Mouse (Mus musculus): ENCODE measurements at regions not wholly inside any gene's neighbourhood (a gene's known extent, or its start where the extent isn't known, plus 50 kb on each side); places are given as distances from the start of the nearest gene placed in this dataset.

DNA sequence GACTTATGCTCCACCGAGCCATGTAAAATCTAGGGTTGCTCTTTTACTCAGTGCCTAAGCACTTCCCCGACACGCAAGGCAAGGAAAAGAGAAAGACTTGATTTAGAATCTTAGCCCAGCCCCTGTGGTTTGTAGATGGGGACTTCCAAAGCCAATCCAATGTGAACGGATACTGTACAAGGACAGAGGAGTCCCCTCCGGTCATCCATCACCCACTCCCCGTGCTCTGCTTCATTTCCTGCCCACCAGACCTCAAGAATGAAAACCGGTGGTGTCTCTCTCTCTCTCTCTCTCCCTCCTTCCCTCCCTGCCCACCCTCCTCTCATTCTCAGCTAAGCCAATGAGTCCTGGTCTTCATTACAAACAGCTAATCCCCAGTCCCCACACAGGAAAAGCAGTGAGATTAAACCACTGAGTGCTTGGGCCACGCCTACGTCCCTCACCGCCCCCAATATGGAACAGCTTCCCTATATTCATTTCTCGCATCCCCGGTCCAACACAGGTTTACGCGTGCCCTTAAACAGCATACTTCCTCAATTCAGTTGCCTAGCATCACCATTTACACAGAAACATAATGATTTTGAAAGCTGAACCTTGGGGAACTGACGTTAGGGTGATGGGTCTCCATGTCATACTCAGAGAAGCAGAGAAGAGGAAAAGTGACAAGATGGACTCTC, 151.1 kb upstream of the Noct start:
- Histone ChIP-seq H3K4me1 (ENCODE audit: control insufficient read depth, insufficient read depth, low read length) (no peaks in the 10 kb centered on the region), H3K27ac (ENCODE audit: insufficient read depth, low read length) (no peak overlapping the region), H3K4me3 (ENCODE audit: insufficient read depth, low read length) (no peak overlapping the region)
- TF ChIP-seq CTCF (IDR thresholded peaks at IDR 0.05; ENCODE audit: extremely low read depth, insufficient read depth, low read length) = no peak

DNA sequence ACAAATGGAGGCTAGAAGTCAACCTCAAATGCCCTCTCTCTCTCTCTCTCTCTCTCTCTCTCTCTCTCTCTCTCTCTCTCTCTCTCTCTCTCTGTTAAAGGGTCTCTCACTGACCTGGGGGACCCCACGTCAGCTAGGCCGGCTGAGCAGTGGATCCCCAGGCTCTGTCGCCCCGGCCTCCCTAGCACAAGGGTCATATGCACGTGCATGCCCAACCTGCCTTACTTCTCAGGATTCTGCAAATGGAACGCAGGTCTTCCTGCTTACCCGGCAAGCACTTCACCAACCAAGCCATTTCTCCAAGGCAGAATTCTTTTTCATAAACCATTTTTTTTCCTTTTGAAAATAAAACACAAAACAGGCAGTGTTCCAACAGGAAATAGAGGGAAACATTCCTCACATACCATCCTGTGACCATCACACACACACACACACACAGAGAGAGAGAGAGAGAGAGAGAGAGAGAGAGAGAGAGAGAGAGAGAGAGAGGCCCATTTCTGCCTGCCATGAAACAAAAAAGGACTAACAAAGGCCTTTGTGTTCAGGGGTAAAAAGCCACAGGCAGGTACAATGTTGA, 150.4 kb upstream of the Noct start:
- Histone ChIP-seq H3K4me3 (ENCODE audit: insufficient read depth, low read length) (no peak overlapping the region), H3K27ac (ENCODE audit: insufficient read depth, low read length) (no peak overlapping the region), H3K4me1 (ENCODE audit: control insufficient read depth, insufficient read depth, low read length) (no peaks in the 10 kb centered on the region)
- TF ChIP-seq CTCF (IDR thresholded peaks at IDR 0.05; ENCODE audit: extremely low read depth, insufficient read depth, low read length) (no peak), POLR2A (IDR thresholded peaks at IDR 0.05; ENCODE audit: extremely low read depth, insufficient read depth, low read length) (no peak)

DNA sequence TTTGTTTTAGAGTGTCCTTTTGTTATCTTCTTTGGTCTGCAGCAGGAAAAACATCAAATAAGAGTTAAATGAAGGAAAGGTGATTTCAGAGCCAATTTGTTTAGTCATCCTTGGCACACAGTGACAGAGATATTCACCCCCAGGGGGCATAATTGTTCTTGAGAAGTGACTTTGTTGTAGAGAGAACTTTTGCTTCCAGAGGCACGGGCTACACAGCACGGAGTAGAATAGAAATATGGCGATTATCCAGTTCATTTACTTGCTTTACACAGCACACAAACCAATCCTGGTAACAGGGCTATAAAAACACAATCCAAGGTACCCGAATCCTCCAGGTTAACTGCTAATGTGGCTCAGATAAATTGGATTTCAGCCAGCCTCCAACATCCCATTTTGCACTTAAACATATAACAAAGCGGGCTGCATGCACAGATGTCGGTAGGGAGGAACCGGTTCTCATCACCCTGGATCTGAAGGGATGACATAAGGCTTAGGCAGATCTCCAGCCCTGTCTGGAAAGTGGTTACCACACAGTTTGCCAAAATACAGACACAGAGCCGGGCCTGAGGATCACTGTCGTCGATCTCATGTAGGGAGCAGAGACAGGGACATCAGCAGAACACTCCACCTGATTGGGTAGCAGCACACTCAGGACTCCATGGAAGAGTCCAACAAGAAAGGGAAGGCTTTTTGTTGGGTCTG, 148.9 kb upstream of the Noct start:
- Histone ChIP-seq H3K27ac (ENCODE audit: insufficient read depth, low read length) (no peak overlapping the region), H3K4me1 (ENCODE audit: control insufficient read depth, insufficient read depth, low read length) (no peaks in the 10 kb centered on the region), H3K4me3 (ENCODE audit: insufficient read depth, low read length) (no peak overlapping the region)
- TF ChIP-seq CTCF (IDR thresholded peaks at IDR 0.05; ENCODE audit: extremely low read depth, insufficient read depth, low read length) = no peak
- TF ChIP-seq POLR2A (IDR thresholded peaks at IDR 0.05; ENCODE audit: extremely low read depth, insufficient read depth, low read length) = no peak

DNA sequence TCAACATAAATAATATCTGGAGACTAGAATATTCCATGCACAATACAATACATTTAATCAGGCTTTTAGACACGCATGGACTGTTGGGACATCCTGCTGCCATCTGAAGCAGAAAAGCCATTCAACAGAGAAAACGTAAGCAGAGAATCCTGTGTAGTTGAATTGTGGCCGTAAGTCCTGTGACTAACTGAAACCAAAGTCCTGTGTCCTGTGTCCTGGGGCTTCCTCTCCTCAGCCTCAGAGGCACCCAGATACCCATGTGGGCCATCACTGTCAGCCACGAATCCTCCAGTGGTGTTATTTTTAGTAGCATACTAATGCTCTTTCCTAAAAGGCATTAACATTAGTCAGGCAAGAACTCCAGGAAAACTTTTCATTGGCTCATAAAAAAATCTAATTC, 145.8 kb upstream of the Noct start:
- H3K4me1 ChIP-seq (ENCODE audit: control insufficient read depth, insufficient read depth, low read length) = no peaks in the 10 kb centered on the region
- no peak overlapping the region for H3K27ac ChIP-seq (ENCODE audit: insufficient read depth, low read length)
- no peak overlapping the region for H3K4me3 ChIP-seq (ENCODE audit: insufficient read depth, low read length)
- TF ChIP-seq POLR2A (IDR thresholded peaks at IDR 0.05; ENCODE audit: extremely low read depth, insufficient read depth, low read length) (no peak), CTCF (IDR thresholded peaks at IDR 0.05; ENCODE audit: extremely low read depth, insufficient read depth, low read length) (no peak)

DNA sequence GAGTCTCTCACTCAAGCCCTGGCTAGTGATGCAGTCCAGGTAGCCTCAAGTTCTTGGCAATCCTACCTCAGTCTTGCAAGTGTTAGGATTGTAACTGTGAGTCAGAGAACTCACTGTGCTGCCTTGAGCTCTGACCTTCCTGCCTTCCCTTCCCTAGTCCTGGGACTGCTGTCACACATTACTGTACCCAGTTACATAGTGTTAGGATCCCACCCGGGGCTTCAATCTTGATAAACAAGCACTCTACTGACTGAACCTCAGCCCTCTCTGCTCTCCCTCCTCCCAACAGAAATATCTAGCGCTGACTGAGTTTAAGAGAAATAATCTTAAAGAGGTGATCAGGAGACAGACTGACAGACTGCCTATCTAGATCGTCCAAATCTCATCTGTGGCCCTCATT, 143.8 kb upstream of the Noct start:
- TF ChIP-seq CTCF (IDR thresholded peaks at IDR 0.05; ENCODE audit: extremely low read depth, insufficient read depth, low read length) = no peak
- Histone ChIP-seq H3K27ac (ENCODE audit: insufficient read depth, low read length) (no peak overlapping the region), H3K4me3 (ENCODE audit: insufficient read depth, low read length) (no peak overlapping the region), H3K4me1 (ENCODE audit: control insufficient read depth, insufficient read depth, low read length) (no peaks in the 10 kb centered on the region)

DNA sequence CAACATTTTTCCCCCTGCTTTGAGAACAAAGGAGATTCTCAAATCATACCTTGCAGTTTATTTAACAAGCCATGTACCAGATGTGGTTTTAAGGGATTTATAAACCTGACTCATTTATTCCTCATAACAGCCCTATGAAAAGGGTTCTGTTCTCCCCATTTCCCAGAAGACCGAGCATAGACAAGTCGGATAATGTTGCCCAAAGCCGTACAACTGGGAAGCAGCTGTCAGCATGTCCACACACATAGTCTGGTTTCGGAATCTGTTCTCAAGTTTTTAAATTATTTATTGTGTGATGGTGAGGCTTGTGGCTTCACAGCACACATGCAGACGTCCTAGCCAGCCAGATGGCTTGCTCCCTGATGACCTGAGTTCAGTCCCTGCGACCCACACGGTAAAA, 143.4 kb upstream of the Noct start:
- no peak for TF ChIP-seq CTCF (IDR thresholded peaks at IDR 0.05; ENCODE audit: extremely low read depth, insufficient read depth, low read length)
- TF ChIP-seq POLR2A (IDR thresholded peaks at IDR 0.05; ENCODE audit: extremely low read depth, insufficient read depth, low read length) = no peak
- no peaks in the 10 kb centered on the region for H3K4me1 ChIP-seq (ENCODE audit: control insufficient read depth, insufficient read depth, low read length)
- no peak overlapping the region for H3K4me3 ChIP-seq (ENCODE audit: insufficient read depth, low read length)
- H3K27ac ChIP-seq (ENCODE audit: insufficient read depth, low read length) = no peak overlapping the region

DNA sequence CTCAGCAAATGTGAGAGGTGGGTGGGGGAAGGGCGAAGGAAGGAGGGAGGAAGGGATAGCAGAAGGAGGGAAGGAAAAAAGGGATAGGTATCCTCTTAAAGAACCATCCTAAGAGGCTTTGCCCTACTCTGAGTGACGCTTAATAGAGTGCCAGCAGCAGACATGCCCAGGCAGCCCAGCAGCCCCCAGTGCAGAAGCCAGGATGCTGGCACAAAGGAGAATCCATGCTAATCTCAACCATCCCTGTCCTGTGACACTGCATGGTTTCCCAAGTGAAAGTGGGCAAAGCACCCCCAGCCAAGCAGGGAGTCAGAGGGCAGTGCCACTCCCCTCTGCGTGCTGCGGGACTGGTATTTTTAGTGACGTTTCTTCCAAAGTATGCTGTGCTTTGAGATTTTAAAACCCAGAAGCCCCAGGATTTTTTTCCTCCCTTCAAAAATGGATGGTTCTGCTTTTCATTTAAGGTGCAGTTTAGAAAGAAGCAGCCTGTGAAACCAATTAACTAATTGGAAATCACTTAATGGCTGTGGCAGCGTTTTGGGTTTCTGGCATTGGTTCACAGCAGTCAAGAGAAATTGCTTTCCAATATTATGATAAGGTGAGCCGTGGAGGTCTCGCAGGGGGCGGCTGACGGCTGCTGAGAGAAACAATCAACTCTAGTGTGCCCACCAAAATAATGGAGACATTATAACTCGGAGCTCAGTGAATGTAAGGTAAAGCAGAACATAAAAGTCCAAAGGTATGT, 141.2 kb upstream of the Noct start:
- no peak overlapping the region for H3K4me3 ChIP-seq (ENCODE audit: insufficient read depth, low read length)
- no peak for TF ChIP-seq POLR2A (IDR thresholded peaks at IDR 0.05; ENCODE audit: extremely low read depth, insufficient read depth, low read length)
- TF ChIP-seq CTCF (IDR thresholded peaks at IDR 0.05; ENCODE audit: extremely low read depth, insufficient read depth, low read length) = no peak
- no peak overlapping the region for H3K27ac ChIP-seq (ENCODE audit: insufficient read depth, low read length)
- H3K4me1 ChIP-seq (ENCODE audit: control insufficient read depth, insufficient read depth, low read length) = no peaks in the 10 kb centered on the region

DNA sequence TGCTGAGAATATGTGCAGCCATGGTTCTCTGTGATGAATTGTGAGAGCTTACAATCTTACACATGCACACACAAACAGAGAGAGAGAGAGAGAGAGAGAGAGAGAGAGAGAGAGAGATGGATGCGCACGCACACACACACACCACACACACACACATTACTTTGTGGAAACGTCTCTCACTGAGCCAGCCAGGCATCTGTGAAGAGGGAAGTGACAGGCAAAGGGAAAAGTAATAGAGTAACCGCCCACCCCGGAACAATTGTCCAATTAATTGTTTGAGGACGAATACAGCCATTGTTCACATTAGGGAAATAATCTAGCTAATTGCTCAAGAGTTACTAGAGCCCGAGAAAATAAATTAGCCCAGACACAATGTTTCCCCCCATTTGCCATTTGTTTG, 140.7 kb upstream of the Noct start:
- no peaks in the 10 kb centered on the region for H3K4me1 ChIP-seq (ENCODE audit: control insufficient read depth, insufficient read depth, low read length)
- H3K27ac ChIP-seq (ENCODE audit: insufficient read depth, low read length) = no peak overlapping the region
- H3K4me3 ChIP-seq (ENCODE audit: insufficient read depth, low read length) = no peak overlapping the region
- TF ChIP-seq POLR2A (IDR thresholded peaks at IDR 0.05; ENCODE audit: extremely low read depth, insufficient read depth, low read length) = no peak
- no peak for TF ChIP-seq CTCF (IDR thresholded peaks at IDR 0.05; ENCODE audit: extremely low read depth, insufficient read depth, low read length)

DNA sequence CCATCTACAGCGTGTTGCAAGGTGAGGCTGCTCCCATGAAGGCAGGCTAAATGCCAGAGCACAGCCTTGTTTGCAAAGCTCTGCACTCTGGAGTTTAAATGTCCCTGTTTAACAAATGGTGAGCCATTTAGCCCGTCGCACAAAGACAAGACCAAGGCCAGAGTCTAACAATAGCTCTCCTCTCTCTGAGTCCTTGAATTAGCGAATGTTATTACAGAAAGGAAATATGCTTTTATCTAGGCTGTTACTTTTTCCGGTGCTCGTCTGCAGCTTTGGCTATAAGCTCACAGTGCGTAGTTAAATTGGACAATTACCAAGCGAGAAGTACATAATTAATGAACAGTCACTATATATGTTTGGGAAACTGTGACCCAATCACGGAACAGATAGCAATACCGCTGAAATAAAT, 137.8 kb upstream of the Noct start:
- Histone ChIP-seq H3K4me1 (ENCODE audit: control insufficient read depth, insufficient read depth, low read length) (no peaks in the 10 kb centered on the region), H3K4me3 (ENCODE audit: insufficient read depth, low read length) (no peak overlapping the region), H3K27ac (ENCODE audit: insufficient read depth, low read length) (no peak overlapping the region)
- no peak for TF ChIP-seq POLR2A (IDR thresholded peaks at IDR 0.05; ENCODE audit: extremely low read depth, insufficient read depth, low read length)
- TF ChIP-seq CTCF (IDR thresholded peaks at IDR 0.05; ENCODE audit: extremely low read depth, insufficient read depth, low read length) = no peak

All from cortical plate, adult 2 months (tissue).